In genomic region chr10:96648161-96648561, GRCm38 (mm10) we compare ENCODE assay signal across 16 mouse cellular contexts. TPM values are rescaled to one million over a fixed set of nuclear protein-coding genes. Genes with fewer than 3 reads are reported as not detected.
DNase-seq lines count a peak whose midpoint lies in the region; ATAC-seq and TF ChIP-seq lines count a peak whose summit lies in the region.
"Had no signal": no experiment of that assay in that cellular context is flagged by ENCODE, and none has a peak within 500 bp of the region (broad histone marks: within the 10 kb centered on the region; RNA-seq: fewer than 3 reads in every experiment).

No protein-coding gene starts in this region.

- H3K4me1 ChIP-seq in MEL (ENCODE audit: control insufficient read depth in 1 of 2, insufficient read depth in 2 of 2, low read length in 2 of 2): no peaks in the 10 kb centered on the region
- H3K4me1 ChIP-seq in hindbrain, embryonic 12.5 days: peaks cover 25% of the 10 kb centered on the region
- H3K4me1 ChIP-seq in liver, embryonic 11.5 days (replicated peaks; ENCODE audit: control insufficient read depth, insufficient read depth, low read length): no peaks in the 10 kb centered on the region; the same call in 1 of the 2 replicates
- no peaks in the 10 kb centered on the region for H3K4me1 ChIP-seq in intestine, postnatal 0 days (replicated peaks; ENCODE audit: control insufficient read depth, insufficient read depth, low read length)

- peak in 1 of 2 experiments; percentile 19 for DNase-seq in layer of hippocampus, adult 2 months (ENCODE audit: low spot score in 2 of 2)
- DNase-seq in layer of hippocampus, postnatal 25 days (ENCODE audit: extremely low spot score in 1 of 2, low spot score in 1 of 2): no peak
- DNase-seq in MEL (ENCODE audit: low read depth, low spot score): no peak
- peak; percentile 69 for DNase-seq in cerebellum, adult 11 months
- no peak for DNase-seq in liver, embryonic 11.5 days (ENCODE audit: low spot score)
- DNase-seq: heart, postnatal 4 days; kidney, postnatal 10 days; layer of hippocampus, postnatal 36 days; lung, embryonic 14.5 days; spleen, adult 18-20 months had no signal

- peak overlapping the region; percentile 69; the same call in 1 of the 2 replicates for H3K27ac ChIP-seq in layer of hippocampus, adult 2 months
- H3K27ac ChIP-seq in MEL (ENCODE audit: control insufficient read depth, low read depth, low read length): no peak overlapping the region
- H3K27ac ChIP-seq in hindbrain, embryonic 12.5 days: 0 out of 2 replicates have a peak overlapping the region, but pooled peaks have one; percentile 90
- no peak overlapping the region for H3K27ac ChIP-seq in liver, embryonic 11.5 days (ENCODE audit: low read depth, low read length)
- no peak overlapping the region for H3K27ac ChIP-seq in intestine, postnatal 0 days (ENCODE audit: low read depth, low read length)
- H3K27ac ChIP-seq: limb, embryonic 15.5 days had no signal

- H3K4me3 ChIP-seq in layer of hippocampus, adult 2 months: no peak overlapping the region
- H3K4me3 ChIP-seq in MEL (ENCODE audit: control insufficient read depth in 1 of 2, insufficient read depth in 1 of 2, low read depth in 2 of 2, low read length in 2 of 2): no peak overlapping the region
- H3K4me3 ChIP-seq in hindbrain, embryonic 12.5 days: no peak overlapping the region
- no peak overlapping the region for H3K4me3 ChIP-seq in liver, embryonic 11.5 days (ENCODE audit: low read depth, low read length)
- H3K4me3 ChIP-seq in intestine, postnatal 0 days (ENCODE audit: low read depth, low read length): no peak overlapping the region
- H3K4me3 ChIP-seq: erythroblast, embryonic 14.5 days; limb, embryonic 15.5 days; megakaryocyte, embryonic 14.5 days; myocyte had no signal

- WGBS in hindbrain, embryonic 12.5 days: 68% methylated on average over 3 of the region's 3 CpGs
- WGBS in liver, embryonic 11.5 days: 41% methylated on average over 3 of the region's 3 CpGs
- WGBS in intestine, postnatal 0 days: 64% methylated on average over 3 of the region's 3 CpGs

- H3K36me3 ChIP-seq in MEL (ENCODE audit: control insufficient read depth in 1 of 2, insufficient read depth in 2 of 2, low read length in 2 of 2): no peaks in the 10 kb centered on the region
- no peaks in the 10 kb centered on the region for H3K36me3 ChIP-seq in hindbrain, embryonic 12.5 days
- no peaks in the 10 kb centered on the region for H3K36me3 ChIP-seq in liver, embryonic 11.5 days (ENCODE audit: control insufficient read depth, insufficient read depth, low read length)
- H3K36me3 ChIP-seq in intestine, postnatal 0 days (ENCODE audit: control insufficient read depth, insufficient read depth): no peaks in the 10 kb centered on the region
- H3K36me3 ChIP-seq: limb, embryonic 15.5 days had no signal

- no peaks in the 10 kb centered on the region for H3K27me3 ChIP-seq in MEL (ENCODE audit: control insufficient read depth in 1 of 2, insufficient read depth in 2 of 2, low read length in 2 of 2)
- no peaks in the 10 kb centered on the region for H3K27me3 ChIP-seq in hindbrain, embryonic 12.5 days
- no peaks in the 10 kb centered on the region for H3K27me3 ChIP-seq in liver, embryonic 11.5 days (replicated peaks; ENCODE audit: control insufficient read depth, insufficient read depth, low read length)
- no peaks in the 10 kb centered on the region for H3K27me3 ChIP-seq in intestine, postnatal 0 days (replicated peaks; ENCODE audit: control insufficient read depth, insufficient read depth, low read length)
- H3K27me3 ChIP-seq: limb, embryonic 15.5 days had no signal

- ATAC-seq in hindbrain, embryonic 12.5 days (ENCODE audit: low FRiP score): no peak
- ATAC-seq in liver, embryonic 11.5 days (replicated peaks; ENCODE audit: low FRiP score): no peak
- ATAC-seq in intestine, postnatal 0 days: no peak

- no peak for TF ChIP-seq RAD21 in MEL (IDR thresholded peaks at IDR 0.05; ENCODE audit: low read depth, low read length)

- TF ChIP-seq EP300 in MEL (IDR thresholded peaks at IDR 0.05; ENCODE audit: low read depth in 1 of 2, low read length in 2 of 2): no peak

- H3K4me2 ChIP-seq in hindbrain, embryonic 12.5 days (replicated peaks): no peak overlapping the region
- no peak overlapping the region for H3K4me2 ChIP-seq in liver, embryonic 11.5 days
- H3K4me2 ChIP-seq in intestine, postnatal 0 days (replicated peaks; ENCODE audit: low read depth): no peak overlapping the region
- H3K4me2 ChIP-seq: limb, embryonic 15.5 days; lung, embryonic 14.5 days had no signal

- no peaks in the 10 kb centered on the region for H3K79me2 ChIP-seq in MEL (ENCODE audit: control insufficient read depth, insufficient read depth, low read length, poor library complexity)

- TF ChIP-seq CTCF in layer of hippocampus, adult 2 months (conservative IDR thresholded peaks at IDR 0.05): no peak
- TF ChIP-seq CTCF in MEL (IDR thresholded peaks at IDR 0.05 in 2 of 3, conservative IDR thresholded peaks at IDR 0.05 in 1 of 3; ENCODE audit: control insufficient read depth in 1 of 3, insufficient read depth in 1 of 3, low read depth in 2 of 3, low read length in 3 of 3, poor library complexity in 1 of 3, severe bottlenecking in 1 of 3): no peak
- no peak for TF ChIP-seq CTCF in intestine, postnatal 0 days (IDR thresholded peaks at IDR 0.05; ENCODE audit: low read depth)

- TF ChIP-seq POLR2A in MEL (IDR thresholded peaks at IDR 0.05; ENCODE audit: control insufficient read depth in 1 of 2, insufficient read depth in 1 of 2, low read depth in 1 of 2, low read length in 2 of 2, poor library complexity in 1 of 2): no peak

- H3K9me3 ChIP-seq in MEL (replicated peaks; ENCODE audit: insufficient read depth, low read length): no peaks in the 10 kb centered on the region
- no peaks in the 10 kb centered on the region for H3K9me3 ChIP-seq in hindbrain, embryonic 12.5 days (replicated peaks)
- no peaks in the 10 kb centered on the region for H3K9me3 ChIP-seq in liver, embryonic 11.5 days (ENCODE audit: control insufficient read depth, low read length)
- no peaks in the 10 kb centered on the region for H3K9me3 ChIP-seq in intestine, postnatal 0 days (ENCODE audit: control insufficient read depth)
- H3K9me3 ChIP-seq: limb, embryonic 15.5 days; megakaryocyte, embryonic 14.5 days had no signal

- H3K9ac ChIP-seq in MEL (ENCODE audit: control insufficient read depth, low read depth, low read length, poor library complexity, severe bottlenecking): no peak overlapping the region
- no peak overlapping the region for H3K9ac ChIP-seq in hindbrain, embryonic 12.5 days
- no peak overlapping the region for H3K9ac ChIP-seq in liver, embryonic 11.5 days (ENCODE audit: low read depth, low read length)
- no peak overlapping the region for H3K9ac ChIP-seq in intestine, postnatal 0 days (ENCODE audit: low read depth, low read length)
- H3K9ac ChIP-seq: limb, embryonic 15.5 days; lung, embryonic 14.5 days had no signal

TF ChIP-seq in MEL, 35 proteins besides CTCF, POLR2A, EP300 and RAD21:
- TF ChIP-seq ZNF384 (IDR thresholded peaks at IDR 0.05; ENCODE audit: low read depth, low read length): 0 out of 2 replicates have a peak, but pooled peaks have one; percentile 41
- TF ChIP-seq CHD2 (IDR thresholded peaks at IDR 0.05; ENCODE audit: low read length): no peak

RNA-seq across cellular contexts. Expression of gene Btg1, which starts 31.4 kb away (rescaled TPM):
- total RNA-seq in layer of hippocampus, adult 2 months (2021): 10 to 100 TPM; 42.6 to 58.0 TPM
- total RNA-seq in layer of hippocampus, postnatal 25 days (2021): 10 to 100 TPM; 40.7 to 49.1 TPM
- 2.0 and 3.6 TPM in 2 replicates for total RNA-seq in MEL (2012; rRNA removed)
- polyA plus RNA-seq in MEL (2012; ENCODE audit: insufficient read depth in 1 of 2, insufficient read length in 2 of 2, low read depth in 1 of 2, low replicate concordance in 2 of 2, missing spikeins in 1 of 2): 1 to 10 TPM in 1 of 2 experiments, not detected in 1; 4.8 TPM
- polyA plus RNA-seq in hindbrain, embryonic 12.5 days (2016; fragmentation: Nextera tagmentation; extraction: Ambion mirVana): 69.1 and 69.6 TPM in 2 replicates
- 11.8 and 13.3 TPM in 2 replicates for polyA plus RNA-seq in liver, embryonic 11.5 days (2014; fragmentation: Nextera tagmentation; extraction: Ambion mirVana)
- 29.5 and 30.1 TPM in 2 replicates for polyA plus RNA-seq in intestine, postnatal 0 days (2015; fragmentation: Nextera tagmentation; extraction: Ambion mirVana)

Comparison
In these comparisons a context has a peak if more than half of its experiments do, and no peak if none do; other contexts are left out.
1. H3K27ac ChIP-seq: peak in layer of hippocampus, adult 2 months (single experiment) and hindbrain, embryonic 12.5 days (single experiment); none in MEL (single experiment), liver, embryonic 11.5 days (single experiment) and intestine, postnatal 0 days (single experiment).